Mouse (Mus musculus): ENCODE results near the gene Me3. TPM values are rescaled to one million over a fixed set of nuclear protein-coding genes. Genes with fewer than 3 reads are reported as not detected.

Gene Me3
- total and polyA plus RNA-seq, 2 experiments from 2014 or later: 15.5 to 23.5 TPM

- Histone ChIP-seq H3K36me3 (replicated peaks; ENCODE audit: control insufficient read depth, insufficient read depth, low read length) (no peaks in the 10 kb centered on the region), H3K9me3 (replicated peaks; ENCODE audit: control insufficient read depth, low read length) (no peaks in the 10 kb centered on the region), H3K4me1 (ENCODE audit: control insufficient read depth, insufficient read depth) (no peaks in the 10 kb centered on the region), H3K27me3 (ENCODE audit: control insufficient read depth, insufficient read depth, low read length) (no peaks in the 10 kb centered on the region), H3K4me2 (ENCODE audit: low read depth, low read length) (no peak overlapping the region), H3K4me3 (ENCODE audit: low read depth, low read length) (no peak overlapping the region), H3K9ac (replicated peaks; ENCODE audit: low read depth, low read length) (no peak overlapping the region), H3K27ac (ENCODE audit: low read depth) (no peak overlapping the region)
- TF ChIP-seq CTCF (IDR thresholded peaks at IDR 0.05; ENCODE audit: low read depth): no peak
- TF ChIP-seq EP300 (IDR thresholded peaks at IDR 0.05; ENCODE audit: low read depth): no peak
- 78% methylated on average over 1 of the region's 1 CpGs for WGBS
- ATAC-seq (ENCODE audit: insufficient read depth, low read depth) (no peak), DNase-seq (ENCODE audit: low spot score) (no peak)
Observed at GRCm38 (mm10) chr7:89792576-89792975, 160.4 kb downstream of the Me3 start.

- Histone ChIP-seq H3K4me3 (ENCODE audit: low read depth, low read length) (no peak overlapping the region), H3K36me3 (replicated peaks; ENCODE audit: control insufficient read depth, insufficient read depth, low read length) (no peaks in the 10 kb centered on the region), H3K9ac (replicated peaks; ENCODE audit: low read depth, low read length) (no peak overlapping the region), H3K27ac (ENCODE audit: low read depth) (no peak overlapping the region), H3K4me2 (ENCODE audit: low read depth, low read length) (no peak overlapping the region), H3K4me1 (ENCODE audit: control insufficient read depth, insufficient read depth) (no peaks in the 10 kb centered on the region), H3K9me3 (replicated peaks; ENCODE audit: control insufficient read depth, low read length) (no peaks in the 10 kb centered on the region), H3K27me3 (ENCODE audit: control insufficient read depth, insufficient read depth, low read length) (no peaks in the 10 kb centered on the region)
- WGBS: 59% methylated on average over 3 of the region's 3 CpGs
- TF ChIP-seq CTCF (IDR thresholded peaks at IDR 0.05; ENCODE audit: low read depth) (no peak), EP300 (IDR thresholded peaks at IDR 0.05; ENCODE audit: low read depth) (no peak)
- DNase-seq (ENCODE audit: low spot score): no peak
- no peak for ATAC-seq (ENCODE audit: insufficient read depth, low read depth)
Observed at GRCm38 (mm10) chr7:89795366-89795765, 163.2 kb downstream of the Me3 start.

- H3K4me2 ChIP-seq (ENCODE audit: low read depth, low read length): no peak overlapping the region
- no peaks in the 10 kb centered on the region for H3K36me3 ChIP-seq (replicated peaks; ENCODE audit: control insufficient read depth, insufficient read depth, low read length)
- 55% methylated on average over 6 of the region's 6 CpGs for WGBS
- no peak overlapping the region for H3K9ac ChIP-seq (replicated peaks; ENCODE audit: low read depth, low read length)
- no peak overlapping the region for H3K27ac ChIP-seq (ENCODE audit: low read depth)
- ATAC-seq (ENCODE audit: insufficient read depth, low read depth): no peak
- H3K27me3 ChIP-seq (ENCODE audit: control insufficient read depth, insufficient read depth, low read length): no peaks in the 10 kb centered on the region
- TF ChIP-seq CTCF (IDR thresholded peaks at IDR 0.05; ENCODE audit: low read depth): no peak
- no peak for TF ChIP-seq EP300 (IDR thresholded peaks at IDR 0.05; ENCODE audit: low read depth)
- no peak overlapping the region for H3K4me3 ChIP-seq (ENCODE audit: low read depth, low read length)
- no peaks in the 10 kb centered on the region for H3K9me3 ChIP-seq (replicated peaks; ENCODE audit: control insufficient read depth, low read length)
- no peak for DNase-seq (ENCODE audit: low spot score)
- no peaks in the 10 kb centered on the region for H3K4me1 ChIP-seq (ENCODE audit: control insufficient read depth, insufficient read depth)
Observed at GRCm38 (mm10) chr7:89796351-89796801, 164.2 kb downstream of the Me3 start.

- H3K4me3 ChIP-seq (ENCODE audit: low read depth, low read length): no peak overlapping the region
Observed at GRCm38 (mm10) chr7:89798358-89799020, 166.3 kb downstream of the Me3 start.

GRCm38 (mm10) chr7:89802447-89802846 lies 170.3 kb downstream of the Me3 start:
- Histone ChIP-seq H3K9ac (replicated peaks; ENCODE audit: low read depth, low read length) (no peak overlapping the region), H3K27ac (ENCODE audit: low read depth) (no peak overlapping the region), H3K9me3 (replicated peaks; ENCODE audit: control insufficient read depth, low read length) (no peaks in the 10 kb centered on the region), H3K4me1 (ENCODE audit: control insufficient read depth, insufficient read depth) (no peaks in the 10 kb centered on the region), H3K4me2 (ENCODE audit: low read depth, low read length) (no peak overlapping the region), H3K4me3 (ENCODE audit: low read depth, low read length) (no peak overlapping the region), H3K27me3 (ENCODE audit: control insufficient read depth, insufficient read depth, low read length) (no peaks in the 10 kb centered on the region), H3K36me3 (replicated peaks; ENCODE audit: control insufficient read depth, insufficient read depth, low read length) (no peaks in the 10 kb centered on the region)
- TF ChIP-seq CTCF (IDR thresholded peaks at IDR 0.05; ENCODE audit: low read depth) (no peak), EP300 (IDR thresholded peaks at IDR 0.05; ENCODE audit: low read depth) (no peak)
- ATAC-seq (ENCODE audit: insufficient read depth, low read depth) (no peak), DNase-seq (ENCODE audit: low spot score) (no peak)
- 55% methylated on average over 3 of the region's 3 CpGs for WGBS

More at GRCm38 (mm10) chr7:89798358-89799020, 166.3 kb downstream of the Me3 start:
- Histone ChIP-seq H3K4me1 (ENCODE audit: control insufficient read depth, insufficient read depth) (no peaks in the 10 kb centered on the region), H3K36me3 (replicated peaks; ENCODE audit: control insufficient read depth, insufficient read depth, low read length) (no peaks in the 10 kb centered on the region), H3K9me3 (replicated peaks; ENCODE audit: control insufficient read depth, low read length) (no peaks in the 10 kb centered on the region), H3K27me3 (ENCODE audit: control insufficient read depth, insufficient read depth, low read length) (no peaks in the 10 kb centered on the region), H3K9ac (replicated peaks; ENCODE audit: low read depth, low read length) (no peak overlapping the region), H3K27ac (ENCODE audit: low read depth) (no peak overlapping the region), H3K4me2 (ENCODE audit: low read depth, low read length) (no peak overlapping the region)
- WGBS: 72% methylated on average over 8 of the region's 8 CpGs
- DNase-seq (ENCODE audit: low spot score): no peak
- TF ChIP-seq EP300 (IDR thresholded peaks at IDR 0.05; ENCODE audit: low read depth) (no peak), CTCF (IDR thresholded peaks at IDR 0.05; ENCODE audit: low read depth) (no peak)
- ATAC-seq (ENCODE audit: insufficient read depth, low read depth): no peak

GRCm38 (mm10) chr7:89803966-89804365 lies 171.8 kb downstream of the Me3 start:
- TF ChIP-seq CTCF (IDR thresholded peaks at IDR 0.05; ENCODE audit: low read depth) (no peak), EP300 (IDR thresholded peaks at IDR 0.05; ENCODE audit: low read depth) (no peak)
- Histone ChIP-seq H3K4me1 (ENCODE audit: control insufficient read depth, insufficient read depth) (no peaks in the 10 kb centered on the region), H3K27me3 (ENCODE audit: control insufficient read depth, insufficient read depth, low read length) (no peaks in the 10 kb centered on the region), H3K36me3 (replicated peaks; ENCODE audit: control insufficient read depth, insufficient read depth, low read length) (no peaks in the 10 kb centered on the region), H3K4me3 (ENCODE audit: low read depth, low read length) (no peak overlapping the region), H3K9me3 (replicated peaks; ENCODE audit: control insufficient read depth, low read length) (no peaks in the 10 kb centered on the region), H3K4me2 (ENCODE audit: low read depth, low read length) (no peak overlapping the region), H3K9ac (replicated peaks; ENCODE audit: low read depth, low read length) (no peak overlapping the region), H3K27ac (ENCODE audit: low read depth) (no peak overlapping the region)
- 74% methylated on average over 4 of the region's 4 CpGs for WGBS
- ATAC-seq (ENCODE audit: insufficient read depth, low read depth) (no peak), DNase-seq (ENCODE audit: low spot score) (no peak)

Measured in heart, postnatal 0 days (tissue).